Mouse (Mus musculus) Muller cell, postnatal 12 days (primary cell): ENCODE measurements around the gene Slc25a10.

Experiments
- DNase-seq: peaks from one replicate; pipeline ENCODE4 v3.0.0-alpha.2; 2015; ENCODE audit errors: inconsistent ontology term

The Slc25a10 gene

DNA sequence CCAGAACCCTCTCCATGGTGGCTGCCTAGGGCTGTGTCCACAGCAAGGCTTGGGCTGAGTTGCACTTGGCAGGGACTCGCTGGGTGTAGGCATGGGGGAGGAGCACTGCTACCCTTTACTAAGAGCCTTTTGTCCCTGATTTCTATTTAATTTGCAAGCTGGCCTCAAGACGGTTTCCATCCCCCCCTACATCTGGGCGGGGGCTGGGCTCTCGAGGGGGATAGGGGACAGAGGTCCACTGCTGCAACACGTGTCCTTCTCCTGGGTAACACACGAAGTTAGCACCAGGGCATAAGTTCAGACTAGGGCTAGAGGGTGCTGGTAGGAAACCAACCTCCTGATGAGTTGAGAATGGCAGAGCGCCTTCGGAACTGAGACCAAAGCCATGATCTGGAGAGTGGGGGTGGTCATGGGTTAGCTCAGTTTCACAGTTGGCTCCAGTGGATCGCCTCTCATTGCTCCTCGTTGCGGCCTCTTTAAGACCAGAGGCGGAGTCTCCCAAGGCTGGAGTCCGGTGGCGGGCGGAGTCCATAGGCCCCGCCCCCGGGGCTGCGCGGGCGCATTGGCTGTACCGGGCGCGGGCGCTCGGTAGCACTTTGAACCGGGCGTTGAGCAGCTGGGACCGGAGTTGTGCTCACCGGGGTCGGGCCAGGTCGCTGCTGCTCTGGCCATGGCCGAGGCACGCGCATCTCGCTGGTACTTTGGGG, at the start of gene Slc25a10:
Slc25a10 (plus strand) TSS at position 524 of the 707 bp plus-strand sequence.
- peak; percentile 91 for DNase-seq

DNA sequence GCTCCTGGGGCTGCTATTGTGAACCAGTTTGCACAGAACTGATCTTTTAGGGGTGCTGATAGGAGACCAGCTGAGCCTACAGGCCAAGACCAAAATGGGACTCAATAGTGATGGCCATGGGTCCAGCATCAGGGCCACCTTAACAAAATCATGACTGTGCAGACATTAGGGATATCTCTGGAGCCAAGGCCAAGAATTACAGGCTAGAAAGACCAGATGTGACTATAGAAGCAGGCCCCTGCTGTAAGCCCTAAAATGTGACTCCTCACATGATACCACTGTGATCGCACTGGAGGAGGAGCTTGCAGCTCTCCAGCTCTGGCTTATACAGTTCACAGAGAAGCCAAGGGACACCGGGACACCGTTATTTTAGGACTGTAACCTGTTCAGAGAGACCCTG, 49.3 kb upstream of the Slc25a10 start, which contains the start of gene Tspan10:
Tspan10 (plus strand) TSS at position 301 of the 400 bp plus-strand sequence.
- no peak for DNase-seq

DNA sequence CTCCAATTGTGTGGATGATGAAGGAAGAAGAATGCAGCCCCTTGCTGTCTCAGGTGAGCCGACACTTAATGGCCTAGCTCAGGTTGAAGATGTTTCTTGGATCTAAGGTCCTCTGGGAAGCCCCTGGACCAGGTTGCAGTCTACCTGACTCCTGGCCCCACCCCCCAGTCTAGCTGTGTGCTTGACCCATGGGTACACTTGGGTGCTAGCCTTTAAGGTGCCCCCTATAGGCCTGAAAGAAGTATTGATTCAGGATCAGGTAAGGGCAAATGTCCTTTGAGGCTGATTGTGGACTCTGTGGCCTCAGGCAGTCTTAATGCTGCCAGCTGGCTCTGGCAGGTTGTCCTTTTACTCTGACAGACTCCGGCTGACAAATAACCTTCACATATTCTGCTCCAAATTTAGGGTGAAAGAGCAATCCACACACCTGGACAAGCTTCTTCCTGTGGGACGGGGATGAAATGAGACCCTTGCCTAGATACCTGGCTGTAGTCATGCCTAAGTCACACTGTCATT, 48.8 kb upstream of the Slc25a10 start:
- DNase-seq: no peak

DNA sequence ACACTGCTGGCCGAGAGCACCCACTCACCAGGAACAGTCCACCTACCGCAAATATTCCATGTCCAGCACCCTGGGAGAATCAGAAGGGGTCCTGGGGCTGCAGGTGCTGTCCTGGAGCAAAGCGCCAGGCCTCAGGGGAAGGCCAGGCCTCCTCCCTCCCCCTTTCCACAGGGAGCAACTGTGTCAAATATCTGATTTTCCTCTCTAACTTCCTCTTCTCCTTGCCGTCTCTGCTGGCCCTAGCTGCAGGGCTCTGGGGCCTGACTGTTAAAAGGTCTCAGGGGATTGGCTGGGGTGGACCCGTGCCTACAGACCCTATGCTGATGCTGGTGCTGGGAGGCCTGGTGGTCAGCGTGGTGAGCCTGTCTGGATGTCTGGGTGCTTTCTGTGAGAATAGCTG, 47.5 kb upstream of the Slc25a10 start:
- DNase-seq: no peak

DNA sequence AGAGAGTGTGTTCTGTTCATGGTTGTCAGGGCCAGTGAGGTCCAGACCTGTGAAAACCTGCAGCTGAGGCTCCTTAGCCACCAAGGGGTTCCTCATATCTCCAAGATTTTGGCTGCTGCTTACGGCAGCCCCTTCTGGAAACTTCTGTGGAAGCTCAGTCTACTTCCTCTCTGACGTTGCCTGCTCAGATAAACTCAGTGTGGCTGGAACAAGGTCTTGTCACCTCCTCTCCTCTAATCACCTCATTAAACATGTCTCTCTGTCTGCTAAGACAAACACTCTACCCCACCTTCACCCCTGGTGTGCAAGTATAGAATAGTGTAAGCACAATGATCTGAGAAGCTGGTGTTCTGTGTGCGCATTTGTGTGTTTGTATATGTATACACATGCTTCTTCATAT, 46.2 kb upstream of the Slc25a10 start:
- DNase-seq: no peak

DNA sequence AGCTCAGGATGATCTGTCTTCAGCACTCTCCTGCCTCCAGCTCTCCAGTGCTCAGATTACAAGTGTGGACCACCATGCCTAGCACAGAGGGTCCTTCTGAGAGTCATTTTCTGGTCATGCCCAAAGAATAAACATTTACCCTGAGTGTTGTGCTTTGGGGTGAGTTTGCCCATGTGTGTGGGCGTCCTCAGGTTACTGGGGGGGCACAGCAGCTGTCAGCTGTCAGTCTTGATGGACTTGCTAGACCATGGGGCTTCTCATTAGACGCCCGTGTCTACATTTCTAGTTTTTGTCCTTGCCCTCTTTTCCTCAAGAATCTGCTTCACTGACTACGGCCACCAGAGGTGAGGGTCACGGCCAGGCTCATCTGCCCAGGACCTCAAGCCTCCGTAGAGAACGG, 44.5 kb upstream of the Slc25a10 start:
- DNase-seq: no peak

DNA sequence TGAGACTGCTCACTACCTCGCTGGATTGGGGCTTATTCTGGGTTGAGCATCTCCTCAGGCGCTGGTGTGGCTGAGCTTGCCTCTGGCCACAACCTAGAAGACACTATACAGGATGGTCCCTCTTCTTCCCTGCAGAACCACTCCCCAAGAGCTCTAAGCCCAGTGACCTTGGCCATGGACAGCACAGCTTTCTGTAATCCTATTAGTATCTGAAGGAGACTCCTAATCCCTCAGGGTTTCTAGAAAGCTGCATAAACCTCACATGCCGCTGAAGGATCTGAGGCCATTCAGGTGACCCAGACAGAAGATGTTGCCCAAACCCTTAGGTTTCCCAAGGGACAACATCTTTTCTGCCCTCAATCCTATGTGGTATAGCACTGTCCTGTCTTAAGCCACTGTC, 39.4 kb upstream of the Slc25a10 start:
- DNase-seq: no peak

DNA sequence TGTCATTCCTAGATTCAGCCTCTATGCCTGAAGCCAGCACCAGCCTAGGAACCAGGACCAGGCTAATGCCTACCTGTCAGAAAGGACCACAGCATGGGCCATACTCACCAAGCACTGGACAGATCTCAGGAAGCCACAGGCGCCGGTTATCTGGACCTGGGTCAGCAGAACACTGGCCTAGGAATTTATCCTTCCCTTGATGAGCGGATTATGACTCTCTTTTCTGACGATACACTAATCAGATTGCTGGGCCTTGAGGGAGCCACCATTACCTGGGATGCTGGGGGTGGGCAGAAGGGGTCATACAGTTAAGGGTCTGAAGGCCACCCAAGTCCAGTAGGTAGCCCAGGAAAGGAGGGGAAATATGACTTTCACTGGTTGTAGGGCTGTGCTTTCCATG, 38.3 kb upstream of the Slc25a10 start, which contains the start of gene Pde6g:
Pde6g (minus strand) TSS at position 195 of the 400 bp plus-strand sequence.
- no peak for DNase-seq

DNA sequence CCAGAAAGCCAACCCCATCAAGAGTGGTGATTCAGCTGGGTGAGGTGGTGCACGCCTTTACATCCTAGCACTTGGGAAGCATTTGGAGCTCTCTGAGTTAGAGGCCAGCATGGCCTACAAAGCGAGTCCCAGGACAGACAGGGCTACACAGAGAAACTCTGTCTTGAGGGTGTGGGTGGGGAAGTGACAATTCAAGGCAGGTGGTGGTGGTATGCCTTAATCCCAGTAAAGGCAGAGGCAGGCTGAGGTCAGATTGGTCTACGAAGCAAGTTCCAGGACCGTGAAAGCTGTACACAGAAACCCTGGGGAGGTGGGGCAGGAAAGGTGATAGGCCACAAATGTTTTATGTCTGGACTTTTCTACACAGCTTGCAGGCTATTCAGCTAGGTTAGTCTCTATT, 36.7 kb upstream of the Slc25a10 start:
- no peak for DNase-seq

DNA sequence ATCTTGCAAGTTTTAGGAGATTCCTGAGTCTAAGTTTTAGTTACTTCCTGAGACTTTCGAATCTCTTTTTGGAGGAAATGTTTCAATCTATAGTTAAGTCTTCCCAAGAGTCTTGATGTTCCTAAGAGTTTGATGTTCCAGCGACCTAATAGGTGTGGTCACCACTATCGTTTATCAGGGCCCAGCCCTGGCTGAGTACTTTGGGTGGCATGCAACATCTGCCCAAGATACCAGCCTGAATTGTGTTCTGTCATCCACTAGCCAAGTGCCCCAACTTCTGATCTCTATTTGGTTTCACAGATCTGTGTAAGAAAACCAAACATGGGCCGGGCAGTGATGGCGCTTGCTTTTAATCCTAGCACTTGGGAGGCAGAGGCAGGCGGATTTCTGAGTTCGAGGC, 36.2 kb upstream of the Slc25a10 start:
- DNase-seq: no peak

DNA sequence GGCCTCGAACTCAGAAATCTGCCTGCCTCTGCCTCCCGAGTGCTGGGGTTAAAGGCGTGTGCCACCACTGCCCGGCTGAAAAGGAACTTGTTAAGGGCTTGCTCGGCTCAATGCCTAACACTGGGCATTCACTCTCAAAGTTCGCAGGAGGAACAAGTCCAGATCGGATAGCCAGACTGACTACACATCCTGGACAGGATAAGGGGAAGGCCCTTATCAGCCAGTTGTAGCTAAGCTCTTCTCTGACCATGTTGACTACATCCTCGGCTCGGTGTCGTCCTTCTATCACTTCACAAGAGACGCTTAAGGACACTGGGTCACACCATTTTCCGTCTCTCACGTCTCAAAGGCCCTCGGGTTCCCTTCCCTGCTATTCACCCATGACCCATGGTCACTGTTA, 34.3 kb upstream of the Slc25a10 start:
- DNase-seq: no peak

DNA sequence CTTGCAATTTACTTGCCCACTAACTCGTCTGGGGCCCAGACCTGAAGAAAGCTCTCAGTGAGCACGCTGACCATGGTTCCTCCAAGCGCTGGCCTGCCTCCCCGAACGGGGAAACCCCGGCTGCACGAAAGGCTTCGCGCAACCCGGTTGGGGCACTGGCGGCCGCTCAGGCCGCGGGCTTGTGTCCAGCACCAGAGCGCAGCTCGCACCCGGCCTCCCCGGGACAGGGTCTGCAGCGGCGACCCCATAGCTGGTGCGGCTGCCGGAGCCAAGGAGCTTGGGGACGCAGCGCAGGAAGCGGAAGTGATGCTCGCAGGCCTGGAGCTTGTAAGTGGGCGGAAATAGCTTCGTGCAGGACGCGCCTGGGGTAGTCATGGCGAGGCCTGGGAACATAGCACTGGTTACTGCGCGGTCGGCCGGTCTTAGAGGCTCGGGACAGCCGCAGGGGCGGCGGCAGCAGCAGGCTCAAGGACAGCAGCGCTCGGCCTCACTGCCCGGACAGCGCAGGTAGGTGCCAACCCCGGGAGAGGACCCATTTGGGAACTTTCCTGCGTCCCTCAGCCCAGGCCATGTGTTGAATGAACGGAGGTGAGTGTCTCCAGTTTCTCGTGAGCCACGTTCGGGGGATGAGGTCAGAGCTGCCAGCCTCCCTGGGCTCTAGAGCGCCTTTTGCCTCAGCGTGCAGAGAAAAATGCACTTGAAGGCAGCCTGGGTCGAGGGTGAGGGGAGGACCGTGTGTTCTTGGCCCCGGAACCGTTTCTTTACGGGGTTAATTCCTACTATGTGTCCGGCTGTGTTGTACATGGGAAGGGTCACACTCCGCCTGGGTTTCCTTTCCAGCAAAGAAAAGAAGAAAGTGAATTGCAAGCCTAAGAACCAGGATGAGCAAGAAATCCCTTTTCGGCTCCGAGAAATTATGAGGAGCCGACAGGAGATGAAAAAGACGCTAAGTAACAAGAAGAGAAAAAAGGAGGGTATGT, 33.6 kb upstream of the Slc25a10 start, which contains the start of the genes Oxld1 and Ccdc137:
Oxld1 (minus strand) TSS at position 297 of the 980 bp plus-strand sequence.
Ccdc137 (plus strand) TSS at position 344 of the 980 bp plus-strand sequence.
- peak; percentile 77 for DNase-seq

DNA sequence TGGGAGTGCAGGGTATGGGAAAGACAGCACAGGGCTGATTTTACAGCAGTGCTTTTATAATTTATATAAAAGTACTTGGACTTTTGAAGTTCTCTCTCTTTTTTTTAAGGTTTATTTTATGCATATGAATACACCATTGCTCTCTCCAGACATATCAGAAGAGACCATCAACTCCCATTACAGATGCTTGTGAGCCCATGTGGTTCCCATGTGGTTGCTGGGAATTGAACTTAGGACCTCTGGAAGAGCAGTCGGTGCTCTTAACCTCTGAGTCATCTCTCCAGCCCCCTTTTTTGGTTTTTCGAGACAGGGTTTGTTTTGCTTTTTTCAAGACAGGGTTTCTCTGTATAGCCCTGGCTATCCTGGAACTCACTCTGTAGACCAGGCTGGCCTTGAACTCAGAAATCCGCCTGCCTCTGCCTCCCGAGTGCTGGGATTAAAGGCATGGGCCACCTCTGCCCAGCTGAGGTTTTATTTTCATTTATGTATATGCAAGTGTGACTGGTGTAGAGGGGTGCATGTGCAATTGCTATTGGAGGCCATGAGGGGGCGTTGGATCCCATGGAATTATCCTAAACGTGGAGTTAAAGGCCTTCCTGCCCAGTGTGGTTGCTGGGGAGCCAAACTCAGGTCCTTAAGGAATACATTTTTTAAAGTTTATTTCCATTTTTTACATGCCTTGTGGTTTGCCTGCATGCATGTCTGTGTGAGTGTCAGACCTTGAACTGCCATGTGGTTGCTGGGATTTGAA, 32.6 kb upstream of the Slc25a10 start:
- no peak for DNase-seq

DNA sequence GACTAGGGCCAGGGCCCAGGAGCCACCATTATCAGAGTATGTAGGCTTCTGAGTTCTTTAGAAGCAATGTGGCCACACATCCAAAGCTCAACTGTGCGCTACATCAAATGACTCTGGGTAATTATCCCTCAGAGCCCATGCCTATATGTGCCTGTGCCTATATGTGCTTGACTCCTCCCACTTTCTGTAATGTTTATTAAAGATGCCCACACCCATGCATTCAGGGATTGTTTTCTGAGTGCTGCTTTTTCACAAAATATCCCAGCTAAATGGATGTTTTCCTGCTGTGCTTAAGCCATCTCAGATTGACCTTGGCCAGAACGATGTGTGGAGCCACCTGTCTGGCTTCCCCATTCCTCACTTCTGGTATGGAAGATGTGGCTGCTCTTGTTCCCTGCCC, 28.1 kb upstream of the Slc25a10 start:
- no peak for DNase-seq

DNA sequence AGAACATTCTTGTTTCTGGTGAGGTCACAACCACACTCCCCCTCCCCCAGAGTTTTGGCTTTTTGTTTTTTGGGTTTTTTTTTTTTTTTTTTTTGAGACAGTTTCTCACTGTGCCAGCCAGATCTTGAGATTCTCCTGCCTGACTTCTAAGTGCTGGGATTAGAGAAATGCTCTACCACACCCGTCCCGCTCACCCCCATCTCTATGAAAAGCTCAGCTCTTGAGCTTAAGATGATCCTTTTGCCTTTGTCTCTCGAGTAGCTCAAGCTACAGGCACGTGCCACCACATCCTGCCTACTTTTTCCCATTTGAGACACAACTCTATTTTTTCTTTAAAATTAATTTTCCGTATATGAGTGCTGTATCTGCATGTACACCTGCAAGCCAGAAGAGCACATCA, 27.3 kb upstream of the Slc25a10 start:
- no peak for DNase-seq

DNA sequence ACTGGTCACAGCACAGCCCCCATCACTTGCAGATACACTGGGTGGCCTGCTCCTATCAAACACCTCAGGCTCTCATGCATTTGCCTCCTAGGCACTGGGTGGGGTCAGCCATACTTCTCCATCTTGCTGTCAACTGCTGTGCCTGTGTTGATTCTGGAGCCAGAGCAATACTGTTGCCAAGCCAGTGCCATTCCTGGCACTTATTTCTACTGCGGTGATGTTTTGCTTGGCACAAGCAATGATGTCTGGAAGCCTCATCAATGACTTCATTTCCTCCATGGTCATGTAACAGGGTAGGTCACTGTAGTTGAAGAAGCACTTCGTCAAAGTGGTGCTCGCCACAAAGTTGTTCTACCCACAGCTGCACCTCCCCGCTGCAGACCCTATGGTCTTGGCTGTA, 26.1 kb upstream of the Slc25a10 start:
- no peak for DNase-seq

DNA sequence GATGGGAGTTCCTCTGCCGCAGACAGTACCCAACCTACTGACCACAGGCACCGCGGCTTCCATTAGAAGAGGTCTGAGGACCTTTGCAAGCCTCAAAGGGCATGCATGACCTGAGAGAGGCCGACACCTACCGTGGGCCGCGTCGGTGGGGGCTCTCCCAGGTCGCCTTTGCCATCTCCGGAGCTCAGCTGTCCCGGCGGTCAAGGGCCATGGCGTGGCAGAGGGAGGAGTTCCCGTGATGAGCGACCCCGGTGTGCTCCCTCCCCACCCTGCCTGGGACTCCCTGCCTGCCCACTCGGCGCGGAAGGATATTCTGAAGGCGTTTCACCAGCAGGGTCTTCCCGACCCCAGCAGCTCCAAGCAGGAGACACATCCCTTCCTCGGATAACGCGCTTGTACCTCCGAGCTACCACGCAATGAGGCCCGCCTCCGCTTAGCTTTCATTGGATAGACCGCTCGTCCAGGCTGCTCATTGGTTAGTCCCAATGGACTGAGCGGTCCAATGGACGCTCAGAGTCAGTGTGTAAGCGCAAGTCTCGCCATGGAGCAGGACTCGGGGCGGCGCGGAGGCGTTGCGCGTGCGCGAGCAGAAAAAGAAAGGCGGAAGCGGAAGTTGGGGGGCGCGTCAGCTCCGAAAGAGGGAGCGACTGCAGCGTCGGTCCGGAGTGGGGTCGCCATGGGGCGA, 24.4 kb upstream of the Slc25a10 start, which contains the start of gene Arl16:
Arl16 (minus strand) TSS at position 557 of the 685 bp plus-strand sequence.
- peak; percentile 99 for DNase-seq

DNA sequence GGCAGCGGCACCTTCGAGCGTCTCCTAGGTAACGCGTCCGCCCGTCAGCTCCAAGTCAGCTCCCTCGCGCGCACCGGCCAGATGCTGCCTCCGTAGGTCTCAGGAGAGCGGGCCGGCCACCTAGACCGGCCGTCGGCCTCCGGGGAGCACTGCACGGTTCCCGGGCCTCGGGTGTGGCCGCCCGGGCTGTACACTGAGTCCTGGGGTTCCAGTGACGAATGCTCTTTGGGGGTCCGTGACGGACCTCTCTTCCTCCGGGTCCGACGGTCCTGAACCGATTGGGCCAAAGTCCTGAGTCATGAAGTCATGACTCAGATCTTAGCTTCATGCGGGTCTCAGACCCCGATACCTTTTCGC, 23.9 kb upstream of the Slc25a10 start:
- no peak for DNase-seq

DNA sequence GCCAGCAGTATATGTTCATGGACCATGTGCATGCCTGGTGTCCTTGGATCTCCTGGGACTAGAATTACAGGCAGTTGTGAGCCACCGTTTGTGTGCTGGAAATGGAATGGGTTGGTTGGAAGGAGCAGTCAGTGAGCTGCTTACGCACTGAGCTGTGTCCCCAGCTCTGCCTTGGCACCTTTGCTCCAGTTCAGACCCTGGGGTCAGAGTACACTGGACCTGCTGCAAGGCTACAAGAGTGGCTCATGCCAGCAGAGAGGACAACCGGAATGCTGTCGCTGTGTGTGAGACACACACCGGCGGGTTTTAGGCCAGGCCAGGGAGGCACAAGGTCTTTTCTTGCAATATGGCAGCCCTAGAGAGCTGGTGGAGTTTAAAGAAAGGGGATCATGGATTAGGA, 19.6 kb upstream of the Slc25a10 start:
- DNase-seq: no peak

DNA sequence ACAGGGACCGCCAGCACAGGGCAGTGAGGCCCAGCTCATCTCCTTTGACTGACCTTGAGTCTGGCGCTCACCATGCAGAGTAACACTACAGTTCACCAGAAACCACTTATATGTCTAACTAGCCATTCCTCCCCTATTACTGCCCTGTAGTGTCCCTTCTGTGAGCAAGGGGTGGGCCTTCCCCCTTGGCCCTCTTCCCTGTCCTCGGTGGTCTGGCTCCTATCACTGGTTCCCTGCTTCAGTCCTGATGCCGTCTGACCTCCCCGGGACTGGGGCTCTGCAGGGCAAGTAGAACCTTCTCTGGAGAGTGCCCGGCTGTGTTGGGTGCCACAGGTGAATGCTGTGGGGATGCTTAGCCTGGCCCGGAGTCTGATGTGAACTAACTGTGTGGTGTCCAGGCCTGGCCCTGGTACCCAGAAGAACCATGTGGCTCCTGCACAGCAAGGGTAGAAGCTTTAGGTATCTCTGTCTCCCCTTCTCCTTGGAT, 8.1 kb upstream of the Slc25a10 start:
- no peak for DNase-seq
